Mouse (Mus musculus) right cerebral cortex, adult 2 months (tissue): Measurements from ENCODE around the gene Mcub.

Experiments
- DNase-seq, 2 experiments: peaks; one replicate each; pipeline ENCODE4 v3.0.0; 2021 to 2022; ENCODE audit warnings: low spot score in 2 of 2

Mcub gene

DNA sequence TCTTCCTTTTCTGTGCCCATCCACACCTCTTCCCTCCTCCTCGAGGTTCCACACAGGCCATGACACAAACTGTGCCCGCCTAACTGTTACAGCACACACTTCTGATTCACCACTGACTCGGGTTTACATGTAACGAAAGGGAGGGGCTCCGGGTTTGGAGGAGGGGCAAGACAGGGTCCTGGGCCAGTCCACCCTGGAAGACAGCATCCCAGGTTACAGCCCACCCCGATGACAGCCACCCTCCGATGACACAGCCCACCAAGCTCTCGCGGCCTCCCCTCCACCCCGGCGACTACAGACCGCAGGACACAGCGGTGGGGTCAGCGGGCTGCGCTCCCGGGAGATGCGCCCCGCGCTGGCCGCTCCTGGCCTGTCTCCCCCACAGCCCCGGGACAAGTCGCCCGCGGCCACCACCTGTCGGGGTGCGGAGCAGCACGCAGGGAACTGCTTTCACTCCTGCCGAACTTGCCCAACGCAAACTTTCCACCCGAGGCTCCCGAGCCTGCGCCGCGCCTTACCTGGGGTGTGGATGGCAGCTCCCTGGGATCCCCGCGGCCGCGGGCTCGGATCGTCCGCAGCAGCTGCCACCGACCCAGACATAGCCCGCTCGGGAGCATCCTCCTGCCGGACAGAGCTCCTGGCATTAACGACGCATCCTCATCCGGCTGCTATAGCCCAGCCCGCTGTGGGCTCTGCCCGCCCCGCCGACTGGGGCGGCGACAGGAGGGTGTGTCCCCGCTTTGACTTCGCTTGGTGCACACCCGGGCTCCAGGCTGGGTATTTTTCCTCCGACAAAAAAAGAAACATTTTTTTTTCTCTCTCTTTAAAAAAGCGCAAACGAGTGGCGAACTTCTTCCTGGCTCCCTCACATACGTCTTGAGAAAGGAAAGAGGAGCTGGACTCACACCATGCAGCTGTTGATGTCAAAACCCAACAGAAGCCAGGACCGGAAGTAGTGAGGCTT is at the start of gene Mcub:
Gene Mcub (minus strand): TSS at position 775 of the 964 bp plus-strand sequence.
- no peak for DNase-seq

DNA sequence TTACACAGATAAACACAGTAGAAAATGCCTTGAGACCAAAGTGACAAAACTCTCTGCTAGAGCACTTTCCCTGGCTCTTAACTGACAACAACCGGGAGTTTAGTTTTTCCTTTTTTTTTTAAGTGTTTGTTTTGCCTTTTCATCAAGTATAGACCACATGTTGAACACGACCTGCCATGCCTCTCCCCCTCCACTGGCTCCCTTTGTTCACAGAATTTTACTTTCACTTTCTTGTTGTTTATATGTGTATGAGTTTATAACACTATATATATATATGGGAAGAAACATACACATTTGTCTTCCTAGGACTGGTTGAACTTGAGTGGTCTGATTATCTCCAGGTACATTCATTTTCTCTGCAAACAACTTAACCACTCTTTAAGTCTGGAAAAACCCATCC is 42.9 kb upstream of the Mcub start:
- no peak for DNase-seq

DNA sequence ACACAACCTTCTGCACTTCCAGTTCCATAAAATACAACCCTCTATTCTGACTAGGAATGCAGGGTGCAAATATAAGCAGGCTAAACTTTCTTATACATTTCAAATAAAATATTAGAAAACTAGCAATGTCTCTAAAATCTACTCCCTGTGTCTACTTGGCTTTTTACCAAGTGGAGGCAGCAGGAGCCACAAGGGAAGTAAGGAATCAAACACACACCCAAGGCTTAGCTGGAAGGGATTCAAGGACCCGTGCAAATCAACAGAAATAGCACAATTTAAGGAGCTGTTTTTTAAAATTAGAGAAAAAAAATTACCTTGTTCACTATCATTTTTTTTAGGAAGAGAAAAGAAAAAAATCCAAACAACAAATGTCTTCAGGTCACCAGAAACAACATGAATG is 41.2 kb upstream of the Mcub start:
- DNase-seq, result no peak

DNA sequence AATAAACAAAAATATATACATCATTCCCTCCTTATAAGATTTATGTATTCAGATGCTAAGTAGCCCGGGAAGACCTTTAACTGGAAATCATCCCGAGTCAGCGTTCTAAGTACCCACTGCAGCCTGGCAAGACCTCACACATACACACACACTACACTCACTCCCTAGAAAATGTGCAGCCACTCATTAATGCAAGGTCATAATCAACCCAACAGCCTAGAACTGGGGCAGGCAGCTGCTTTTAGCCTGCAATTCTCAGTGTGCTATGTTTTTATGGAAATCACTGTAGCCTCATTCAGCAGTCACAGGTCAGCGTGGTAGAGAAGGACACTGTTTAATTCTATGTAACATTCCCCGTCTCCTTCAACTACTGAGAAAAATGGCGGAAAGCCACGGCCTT is 36.1 kb upstream of the Mcub start:
- no peak for DNase-seq

DNA sequence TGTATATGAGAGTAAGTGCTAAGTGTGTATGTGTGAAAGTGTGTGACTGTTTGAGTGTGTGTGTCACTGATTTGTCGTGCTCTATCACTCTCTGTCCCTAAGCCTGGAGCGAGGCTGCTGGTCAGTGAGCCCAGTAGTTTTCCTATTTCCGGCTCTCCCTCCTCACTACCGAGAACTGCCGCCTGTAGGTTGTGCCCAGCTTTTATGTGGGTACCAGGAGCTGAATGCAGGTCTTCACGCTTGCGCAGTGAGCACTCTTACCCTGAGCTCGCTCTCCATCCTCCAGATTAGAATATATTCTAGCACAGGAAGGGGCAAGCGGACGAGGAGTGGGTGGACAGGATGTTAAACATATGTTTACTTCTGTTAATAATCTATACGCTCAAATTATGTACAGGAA is 30.9 kb upstream of the Mcub start:
- DNase-seq, result no peak

DNA sequence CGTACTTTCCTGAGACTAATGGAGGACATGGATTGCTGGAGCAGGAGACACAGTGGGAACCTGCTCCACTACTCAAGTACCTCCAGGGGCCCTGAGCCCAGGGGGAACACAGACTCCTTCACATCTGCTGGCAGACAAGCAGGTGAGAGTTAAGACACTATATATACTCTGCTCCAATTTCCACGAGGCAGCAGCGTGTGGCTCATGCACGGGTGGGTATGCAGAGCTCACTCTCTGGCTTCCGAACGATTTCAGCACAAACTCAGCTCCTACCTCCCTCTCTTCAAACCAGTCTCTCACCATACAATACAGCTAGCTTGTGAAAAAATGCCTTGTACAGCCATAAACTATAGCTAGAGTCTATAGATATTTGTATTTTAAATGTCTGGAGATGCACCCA is 28.5 kb upstream of the Mcub start:
- peak; percentile 29 to 44 for DNase-seq

DNA sequence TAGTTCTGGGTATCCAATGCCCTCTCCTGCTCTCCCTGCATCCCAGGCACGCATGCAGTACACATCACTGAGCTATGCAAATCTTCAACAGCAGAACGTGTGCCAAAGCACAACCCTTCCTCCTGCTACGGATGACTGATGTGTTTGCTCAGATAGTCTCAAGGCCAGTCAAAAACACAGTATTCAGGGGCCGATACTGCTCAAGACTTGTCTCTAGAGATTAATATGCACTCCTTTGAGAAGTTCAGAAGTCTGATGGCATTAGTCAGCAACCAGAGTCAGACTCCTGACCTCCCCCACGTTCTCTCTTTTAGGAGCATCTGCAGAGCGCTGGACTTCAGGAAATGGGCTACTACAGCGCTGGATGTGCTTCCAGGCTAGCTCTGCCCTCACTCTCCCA is 28.0 kb upstream of the Mcub start:
- peak in 1 of 2 experiments; percentile 21 for DNase-seq

DNA sequence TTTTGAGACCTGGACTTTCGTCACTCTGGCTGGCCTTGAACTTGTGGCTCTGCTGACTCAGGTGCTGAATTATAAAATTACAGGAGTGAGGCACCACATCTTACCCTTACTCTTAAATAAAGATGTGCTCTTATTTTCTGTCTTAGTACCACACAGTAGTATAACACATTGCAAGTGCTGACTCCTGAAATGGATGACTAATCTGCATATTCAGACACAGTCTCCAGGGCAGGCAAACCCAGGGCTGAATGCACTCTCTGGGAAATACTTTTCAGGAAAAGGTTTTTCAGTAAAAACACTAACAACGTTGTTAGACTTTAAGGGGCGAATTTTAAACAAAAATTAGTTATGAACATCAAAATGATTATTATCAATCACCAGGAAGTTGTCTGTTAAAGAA is 27.3 kb upstream of the Mcub start:
- no peak for DNase-seq

DNA sequence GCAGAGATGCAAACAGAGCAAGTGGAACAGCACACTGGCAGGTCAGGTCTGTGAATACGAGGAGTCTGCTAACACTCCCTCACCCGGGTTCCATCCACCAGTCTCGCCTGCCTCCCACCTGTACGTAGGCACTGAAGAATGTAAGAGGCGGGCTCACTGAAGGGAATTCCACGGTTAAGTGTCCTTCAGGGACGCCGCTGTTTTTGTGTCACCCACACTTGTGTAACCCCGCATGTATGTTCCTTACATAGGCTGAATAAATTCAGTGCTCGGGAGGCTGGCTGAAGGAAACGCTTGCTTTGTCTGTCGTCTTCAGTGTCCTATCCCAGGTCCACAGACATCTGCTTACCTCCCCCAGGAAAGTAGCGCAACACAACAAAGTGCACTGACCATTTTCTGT is 17.3 kb upstream of the Mcub start:
- DNase-seq, result no peak

DNA sequence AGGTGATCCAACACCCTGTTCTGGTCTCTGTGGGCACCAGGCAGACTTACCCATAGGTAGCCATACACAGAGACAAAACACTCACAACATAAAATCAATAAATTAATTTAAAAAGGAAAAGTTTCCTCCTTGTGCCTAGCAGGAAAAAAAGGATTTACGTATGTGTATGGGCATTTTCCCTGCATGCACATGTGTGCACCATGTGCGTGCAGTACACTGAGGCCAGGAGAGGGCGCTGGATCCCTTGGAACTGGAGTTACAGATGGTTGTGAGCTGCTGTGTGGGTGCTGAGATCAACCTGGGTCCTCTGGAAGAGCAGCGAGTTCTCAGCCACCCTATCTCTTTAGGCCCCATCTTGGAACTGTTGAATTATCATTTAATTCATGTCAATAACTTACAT is 15.3 kb upstream of the Mcub start:
- no peak for DNase-seq

DNA sequence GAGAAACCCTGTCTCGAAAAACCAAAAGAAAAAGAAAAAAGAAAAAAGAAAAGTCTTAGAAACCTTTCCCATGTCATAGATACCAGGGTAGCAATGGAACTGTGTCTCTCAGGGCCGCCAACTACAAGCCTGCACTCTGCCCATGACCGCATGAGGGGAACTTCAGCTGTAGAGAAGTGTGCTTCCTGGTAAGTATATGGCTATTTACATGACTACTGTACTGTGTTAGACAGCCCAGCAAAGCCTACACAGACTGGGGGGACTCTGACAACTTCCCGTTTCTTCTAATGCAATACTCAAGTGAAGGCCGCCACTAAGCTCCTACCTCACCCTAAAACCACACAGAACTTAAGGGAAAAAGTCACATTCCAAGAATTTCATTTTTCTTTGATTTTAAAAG is 14.8 kb upstream of the Mcub start:
- no peak for DNase-seq

DNA sequence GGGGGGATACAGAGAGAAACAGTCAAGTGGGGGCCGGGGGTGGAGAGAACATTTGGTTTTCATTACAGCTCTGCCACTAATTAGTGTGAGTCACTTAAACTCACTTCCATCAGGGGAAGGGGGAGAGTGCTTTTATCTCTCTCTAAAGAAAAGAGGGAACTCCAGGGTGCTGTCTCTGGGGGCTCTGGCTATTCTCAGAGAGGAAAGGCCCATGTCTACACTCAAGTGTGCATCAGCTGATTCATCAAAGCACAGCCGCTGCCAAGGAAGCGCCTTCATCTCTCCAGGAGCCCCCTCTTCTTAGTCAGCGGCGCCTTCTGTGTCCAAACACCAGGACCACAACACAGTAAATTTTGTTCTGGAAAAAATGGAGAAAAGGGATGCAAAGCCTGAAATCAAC is 12.3 kb upstream of the Mcub start:
- DNase-seq, result no peak

DNA sequence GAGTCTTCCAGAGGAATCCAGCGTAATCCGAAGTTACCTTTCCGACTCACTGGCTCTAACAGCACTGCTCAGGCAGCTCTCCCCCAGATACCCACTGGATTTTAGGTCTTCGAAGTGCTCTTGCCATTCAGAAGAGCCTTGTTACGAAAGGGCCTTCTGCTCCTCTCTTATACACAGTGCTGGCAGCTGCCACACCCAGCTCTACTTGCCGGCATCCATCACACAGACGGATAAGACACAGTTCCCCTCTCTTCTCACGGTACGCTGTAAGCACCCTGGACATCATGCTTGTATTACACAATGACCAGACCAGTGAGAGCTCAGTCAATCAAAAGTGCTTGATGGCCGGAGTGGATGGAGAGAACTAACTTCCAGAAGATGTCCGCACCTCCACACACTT is 11.8 kb upstream of the Mcub start:
- DNase-seq, result no peak

DNA sequence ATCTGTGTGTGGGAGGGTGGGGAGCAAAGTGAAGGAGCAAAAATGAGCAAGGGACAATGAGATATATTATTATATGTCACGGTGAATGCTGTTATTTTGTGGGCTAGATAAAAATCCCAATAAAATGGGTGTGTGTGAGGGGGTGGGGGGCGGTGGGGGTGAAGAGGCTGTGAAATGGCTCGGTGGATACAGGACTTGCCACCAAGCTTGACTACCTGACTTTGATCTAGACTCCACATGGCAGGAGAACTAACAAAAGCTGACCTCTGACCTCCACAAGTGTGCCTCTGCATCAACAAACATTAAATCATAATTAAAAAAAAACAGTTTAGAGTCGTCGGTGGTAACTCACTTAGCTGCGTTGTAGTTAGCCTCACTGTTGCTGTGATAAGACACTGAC is 9.5 kb upstream of the Mcub start:
- no peak for DNase-seq

DNA sequence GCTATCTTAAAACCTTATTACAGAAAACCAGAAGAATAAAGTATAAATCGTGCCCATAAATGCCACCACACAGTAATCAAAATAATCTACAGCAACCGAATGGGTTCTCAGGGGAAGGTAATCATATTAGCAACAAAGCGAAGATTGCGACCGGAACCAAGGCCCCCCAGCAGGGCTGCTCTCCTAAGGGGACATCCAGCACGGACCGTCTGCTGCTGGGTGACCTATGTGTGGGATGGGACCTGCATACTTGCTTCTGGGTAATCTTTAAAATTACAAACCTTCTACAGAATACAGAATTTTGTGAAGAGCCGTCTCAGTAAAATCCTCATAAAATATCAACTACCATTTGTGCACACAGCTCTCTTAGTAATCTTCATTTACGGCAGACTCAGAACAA is 8.7 kb upstream of the Mcub start:
- DNase-seq, result no peak

DNA sequence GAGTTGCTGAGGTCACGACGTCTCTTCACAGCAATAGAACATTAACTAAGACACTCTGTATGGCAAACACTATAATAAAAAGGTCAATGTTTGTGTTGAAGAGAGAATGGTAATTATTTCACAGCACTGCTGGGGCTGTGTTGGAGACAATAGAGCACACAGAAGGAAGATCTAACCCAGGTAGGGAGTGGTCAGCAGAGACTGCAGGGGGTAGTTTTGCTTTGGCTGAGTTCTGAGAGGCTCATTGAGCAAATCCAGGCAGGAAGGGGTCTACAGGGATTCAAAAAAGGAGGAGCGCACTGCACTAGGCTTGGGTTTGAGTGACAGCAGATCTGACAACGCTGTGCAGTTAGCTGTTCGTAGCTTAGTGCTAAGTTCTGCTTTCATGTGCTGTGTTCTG is 6.3 kb upstream of the Mcub start:
- DNase-seq, result no peak

DNA sequence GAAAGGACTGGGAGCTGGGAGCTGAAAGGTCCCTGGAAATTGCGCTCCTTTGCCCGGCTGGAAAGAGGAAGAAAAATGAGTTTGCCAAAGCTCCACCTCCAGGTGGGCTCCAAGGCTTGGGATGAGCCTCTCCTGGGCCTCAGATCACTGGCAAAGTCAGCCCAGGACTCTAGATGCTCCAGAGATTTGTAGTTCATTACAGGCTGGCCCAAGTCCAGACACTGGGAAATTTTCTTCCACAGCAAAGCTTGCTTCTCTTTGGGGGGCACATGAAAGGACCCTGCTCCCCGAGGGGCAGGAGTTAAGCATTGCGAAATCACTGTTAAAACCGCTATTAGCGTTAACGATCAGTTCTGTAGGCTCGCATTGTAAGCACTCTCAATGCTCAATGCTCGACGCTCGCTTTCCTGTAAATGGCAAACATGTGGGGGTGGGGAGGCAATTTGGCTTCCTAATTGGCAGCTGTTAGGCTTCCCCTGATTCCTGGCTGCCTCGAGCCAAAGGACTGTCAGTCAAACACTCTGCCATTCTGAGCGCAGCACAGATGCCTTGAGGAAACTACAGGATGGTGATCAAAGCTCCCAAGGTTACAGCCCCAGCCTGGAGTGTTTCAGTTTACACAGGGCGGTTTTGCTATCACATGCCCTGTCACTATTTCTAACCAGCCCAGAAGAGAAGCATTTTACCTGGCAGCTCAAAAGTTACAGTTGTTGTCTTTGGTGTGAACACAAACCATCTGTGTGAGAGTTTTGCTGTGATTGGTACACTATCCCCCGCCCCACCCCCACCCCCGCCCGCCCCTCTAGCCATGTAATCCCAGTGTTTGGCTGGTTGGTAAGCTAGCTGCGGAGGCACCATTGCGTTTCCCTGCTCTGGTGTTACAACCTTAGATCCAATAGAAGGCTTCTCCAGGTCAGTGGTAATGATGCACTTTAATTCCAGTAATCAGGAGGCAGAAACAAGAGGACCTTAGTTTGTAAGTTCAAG is 816 bp upstream of the Mcub start:
- DNase-seq, result no peak

DNA sequence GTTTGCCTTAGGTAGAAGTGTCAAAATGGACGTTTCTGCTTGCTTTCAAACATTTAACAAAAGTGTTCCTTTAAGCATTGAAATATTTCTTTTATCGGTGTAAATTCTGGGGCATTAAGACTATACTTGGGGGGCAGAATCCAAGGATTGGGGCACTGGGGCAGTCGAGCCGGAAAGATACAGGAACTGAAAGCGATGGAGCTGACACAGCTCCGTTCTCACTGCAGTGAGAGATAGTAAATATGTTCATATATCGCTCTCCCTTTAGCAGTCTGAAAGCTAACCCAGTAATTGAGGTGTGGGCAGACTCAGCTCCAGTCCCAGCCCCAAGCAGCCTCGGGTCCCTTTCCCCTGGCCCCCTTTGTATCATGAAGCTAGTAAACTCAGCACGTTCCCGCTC is 975 bp downstream of the Mcub start:
- no peak for DNase-seq

DNA sequence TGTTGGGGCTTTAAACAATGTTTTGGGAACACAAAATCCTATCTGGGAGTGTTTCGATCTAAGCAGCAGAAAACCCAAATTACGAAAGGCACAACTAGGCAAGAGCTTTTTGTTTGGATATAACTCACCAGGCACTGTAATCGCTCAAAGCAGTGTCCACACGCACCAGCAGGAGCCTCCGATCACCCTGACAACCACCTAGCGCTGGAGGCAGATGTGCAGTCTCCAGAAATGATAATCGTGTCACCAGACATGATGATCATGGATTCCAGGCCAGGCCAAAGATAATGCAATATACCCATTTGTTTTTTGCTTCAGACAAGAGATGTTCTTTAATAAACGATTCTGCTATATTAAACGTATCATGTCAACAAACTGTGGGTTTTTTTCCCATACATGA is 2.1 kb downstream of the Mcub start:
- DNase-seq, result no peak

DNA sequence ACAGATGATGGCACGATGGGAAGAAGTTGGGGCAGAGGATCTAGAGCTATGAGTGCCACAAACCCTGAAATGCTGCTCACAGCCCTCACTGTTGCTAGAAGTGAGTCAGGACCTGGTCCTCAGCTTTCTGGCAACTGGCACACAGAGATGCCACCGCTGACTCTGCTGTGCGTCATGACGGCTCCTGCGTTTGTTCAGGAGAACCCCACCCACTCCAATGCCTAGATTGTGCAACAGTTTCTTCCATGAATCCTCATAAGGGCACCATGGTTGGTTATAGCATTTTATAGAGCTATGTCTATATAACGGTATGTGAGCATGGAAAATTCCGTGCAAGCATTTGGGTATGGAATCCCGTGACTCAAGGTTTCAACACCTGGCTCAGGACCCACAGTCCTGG is 5.3 kb downstream of the Mcub start:
- DNase-seq, result no peak

DNA sequence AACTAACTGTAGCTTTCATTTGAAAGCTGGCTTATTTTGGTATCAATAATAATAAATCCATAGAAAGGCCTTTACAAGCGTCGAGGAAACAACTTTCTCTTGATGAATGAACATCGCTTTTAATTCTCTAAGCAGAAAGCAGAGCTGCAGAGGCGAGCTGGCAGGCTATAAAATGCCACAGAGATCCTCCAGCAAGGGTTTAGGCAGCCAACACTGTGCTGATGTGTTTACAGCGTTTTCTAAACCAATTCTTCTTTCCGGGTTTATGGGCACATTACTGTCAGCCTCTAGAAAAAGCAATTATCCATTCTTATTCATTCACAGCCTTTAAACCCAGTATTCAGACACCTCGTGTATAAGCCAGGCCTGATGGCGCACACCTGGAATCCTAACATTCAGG is 7.5 kb downstream of the Mcub start:
- DNase-seq, result no peak

DNA sequence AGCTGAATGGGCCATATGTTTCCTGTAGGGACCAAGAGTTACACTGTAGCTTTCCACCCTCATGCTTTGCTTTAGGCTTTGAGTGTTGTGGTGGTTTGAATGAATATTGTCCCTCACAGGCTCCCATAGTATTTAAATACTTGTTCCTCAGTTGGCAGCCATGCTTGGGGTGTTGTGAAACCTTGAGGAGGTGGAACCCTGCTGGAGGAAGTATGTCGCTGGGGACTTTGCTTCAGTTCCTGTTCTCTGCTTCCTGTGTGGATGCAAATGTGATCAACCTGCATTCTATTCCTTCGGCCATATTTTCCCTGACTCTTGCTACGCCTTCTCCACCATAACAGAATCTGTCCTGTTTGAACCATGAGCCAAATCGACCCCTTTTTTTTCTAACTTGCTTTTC is 16.7 kb downstream of the Mcub start:
- DNase-seq, result no peak
